Mouse (Mus musculus) gastrocnemius, postnatal 36 days (tissue): ENCODE measurements around the gene Pla2g2c. TPM values are rescaled to one million over a fixed set of nuclear protein-coding genes. Genes with fewer than 3 reads are reported as not detected.

Experiments
- DNase-seq, 2 experiments: peaks; one replicate each; pipeline ENCODE4 v3.0.0; 2022
- intact Hi-C: fragments of 180-260 bp; cut with DNase I; formaldehyde crosslinking; loops from one replicate; pipeline ENCODE4 v1.15.1; 2025
- long read RNA-seq, 2 experiments: library from polyadenylated mRNA; stranded (forward); transcript quantifications; one replicate each; pipeline ENCODE4 v2.0.0; 2021
- total RNA-seq, 2 experiments: library from RNA; stranded (reverse); gene quantifications; 2 replicates each; pipeline ENCODE4 v1.2.3; 2021

Gene Pla2g2c
- total RNA-seq = not detected
- long read RNA-seq, experiment 1 = 0 reads
- long read RNA-seq, experiment 2, partial matches to known transcripts = 0 of 1 reads
- long read RNA-seq, experiment 2, other reads (novel, unspliced or antisense) = 0 of 1 reads

DNA sequence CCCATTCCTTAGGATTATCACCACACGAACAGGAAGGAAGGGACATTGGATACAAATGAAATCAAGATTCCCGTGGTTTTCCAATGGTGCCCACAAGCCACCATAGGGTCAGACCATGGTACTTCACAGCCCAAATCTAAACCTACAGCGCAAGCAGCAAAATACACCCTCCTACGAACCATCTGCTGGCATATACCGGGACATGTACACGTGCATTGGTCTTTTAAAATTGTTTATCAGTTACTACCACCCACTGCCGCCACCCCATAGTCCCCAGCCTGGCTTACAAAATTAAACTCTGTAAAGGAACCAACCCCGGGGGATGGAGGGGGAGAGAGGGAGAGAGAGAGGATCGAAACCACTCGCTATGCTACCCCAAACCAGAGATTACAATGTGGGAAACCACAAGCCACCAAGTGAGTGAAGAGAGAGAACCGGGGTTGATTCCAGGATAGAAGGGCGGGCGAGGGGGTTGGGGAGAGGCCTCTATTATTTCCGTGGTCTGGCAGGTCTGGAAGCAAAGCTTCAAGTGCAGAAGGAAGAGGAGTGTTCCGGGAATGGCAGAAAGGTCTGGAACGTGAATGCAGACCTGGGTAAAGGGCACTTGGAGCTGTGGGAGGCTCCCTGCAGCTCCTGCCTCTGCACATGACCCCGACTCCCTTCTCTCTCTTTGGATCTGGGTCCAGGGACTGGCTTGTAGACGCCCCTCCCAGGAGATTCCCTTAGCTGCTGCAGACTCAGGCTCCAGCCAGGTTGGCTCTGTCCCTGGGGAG lies at the start of gene Pla2g2c:
Gene Pla2g2c (plus strand): TSS at position 439 of the 773 bp plus-strand sequence.
- intact Hi-C loops = no loop called here
- DNase-seq = no peak

DNA sequence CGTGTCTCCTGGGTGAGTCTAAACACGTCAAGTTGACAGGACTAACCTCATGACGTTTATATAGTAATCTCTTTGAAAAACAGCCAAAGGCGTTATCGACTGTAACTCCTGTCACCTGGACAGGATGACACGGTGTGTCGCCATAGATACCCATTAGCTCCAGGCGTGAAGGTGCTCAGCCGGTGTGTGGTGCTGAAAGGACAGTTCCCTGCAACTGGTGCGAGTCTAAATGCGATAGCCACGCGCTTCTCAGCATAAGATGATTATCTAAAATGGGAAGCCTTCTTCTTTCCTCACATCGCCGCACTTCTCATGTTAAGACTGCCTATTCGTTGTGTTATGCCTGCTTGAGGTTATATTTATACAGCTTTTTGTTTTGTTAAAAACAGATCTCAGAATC lies 48.1 kb upstream of the Pla2g2c start:
- DNase-seq = no peak
- intact Hi-C loops = no loop called here

DNA sequence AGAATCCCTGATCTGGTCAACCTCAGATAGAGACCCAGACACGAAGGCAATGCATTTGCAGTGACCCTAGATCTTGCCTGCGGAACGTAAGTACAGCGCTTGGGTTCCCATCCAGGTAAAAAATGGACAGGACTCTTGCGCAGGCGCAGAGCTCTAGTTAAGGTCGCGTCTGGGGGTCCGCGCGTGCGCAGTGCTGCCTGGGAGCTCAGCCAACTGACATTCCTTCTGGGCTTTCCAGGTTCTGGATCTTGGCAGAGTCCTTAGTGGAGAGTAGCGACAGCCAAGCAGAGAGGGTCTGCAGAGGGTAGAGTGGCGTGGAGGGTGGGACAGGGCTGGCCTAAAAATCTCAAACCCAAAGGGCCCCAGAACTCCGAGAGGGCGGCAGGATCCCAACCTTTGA lies 47.0 kb upstream of the Pla2g2c start:
- intact Hi-C loops = no loop called here
- DNase-seq = no peak

- DNase-seq = no peak
- intact Hi-C loops = no loop called here
These were observed 44.5 kb upstream of the Pla2g2c start for GRCm38 (mm10) chr4:138680124-138680523.

DNA sequence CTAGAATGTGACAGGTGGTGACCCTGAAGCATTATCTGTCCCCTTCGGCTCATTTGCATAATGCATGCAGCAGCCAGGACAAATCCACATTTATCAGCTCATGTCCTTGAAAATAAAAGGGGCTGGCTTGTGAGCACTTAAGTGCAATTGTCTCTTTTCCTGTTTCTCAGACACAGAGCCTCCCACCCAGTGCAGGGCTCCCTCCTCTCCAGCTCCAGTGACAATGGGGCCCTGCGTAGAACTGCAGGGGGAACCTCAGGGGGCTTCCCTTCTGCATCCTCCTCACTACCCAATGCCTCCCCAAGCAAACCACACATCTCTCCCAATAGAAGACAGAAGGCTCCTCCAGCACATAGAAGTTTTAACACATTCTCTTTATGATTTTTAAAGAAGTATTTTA lies 41.8 kb upstream of the Pla2g2c start:
- no peak for DNase-seq
- intact Hi-C loops = no loop called here

DNA sequence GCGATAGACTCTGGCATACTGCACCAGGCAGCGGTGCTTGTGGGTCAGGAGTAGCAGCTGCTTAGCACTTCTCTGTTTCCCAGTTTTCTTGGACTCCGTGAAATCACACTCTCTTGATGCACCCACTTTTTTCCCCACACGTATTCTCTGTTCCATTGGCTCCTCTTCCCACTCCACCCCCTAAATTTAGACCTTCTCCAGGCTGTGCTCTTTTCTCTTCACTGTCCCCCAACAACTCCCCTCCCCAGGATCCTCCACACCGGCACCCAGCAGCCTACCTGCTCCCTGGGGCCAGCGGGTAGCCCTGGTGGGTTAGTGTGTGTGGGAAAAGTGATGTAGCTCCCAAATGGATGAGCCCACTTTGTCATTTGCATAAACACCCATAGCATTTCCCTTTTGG lies 38.8 kb upstream of the Pla2g2c start:
- intact Hi-C loops = no loop called here
- no peak for DNase-seq

GRCm38 (mm10) chr4:138689094-138689512 lies 35.5 kb upstream of the Pla2g2c start:
- intact Hi-C loops = no loop called here
- no peak for DNase-seq

DNA sequence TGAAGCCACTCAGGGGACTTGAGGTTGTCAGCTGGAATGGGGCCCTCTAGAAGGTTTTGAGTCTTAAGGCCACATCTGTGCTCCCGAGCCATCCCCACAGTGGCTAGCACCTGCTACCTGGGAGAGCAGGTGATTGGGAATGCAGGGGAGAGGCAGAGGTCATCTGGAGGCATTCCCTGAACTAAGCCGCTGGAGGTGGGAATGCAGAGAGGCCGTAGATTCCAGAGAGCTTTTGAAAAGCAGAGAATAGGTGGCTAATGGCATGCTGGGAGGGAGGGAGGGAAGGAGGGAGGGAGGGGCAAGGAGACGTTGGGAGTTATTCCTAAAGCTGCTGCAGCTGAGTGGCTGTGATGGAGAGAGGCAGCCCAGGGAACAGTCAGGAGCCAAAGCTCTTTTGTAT lies 34.0 kb upstream of the Pla2g2c start:
- intact Hi-C loops = no loop called here
- DNase-seq = no peak

GRCm38 (mm10) chr4:138691443-138692181 lies 33.0 kb upstream of the Pla2g2c start:
- intact Hi-C loops = no loop called here

DNA sequence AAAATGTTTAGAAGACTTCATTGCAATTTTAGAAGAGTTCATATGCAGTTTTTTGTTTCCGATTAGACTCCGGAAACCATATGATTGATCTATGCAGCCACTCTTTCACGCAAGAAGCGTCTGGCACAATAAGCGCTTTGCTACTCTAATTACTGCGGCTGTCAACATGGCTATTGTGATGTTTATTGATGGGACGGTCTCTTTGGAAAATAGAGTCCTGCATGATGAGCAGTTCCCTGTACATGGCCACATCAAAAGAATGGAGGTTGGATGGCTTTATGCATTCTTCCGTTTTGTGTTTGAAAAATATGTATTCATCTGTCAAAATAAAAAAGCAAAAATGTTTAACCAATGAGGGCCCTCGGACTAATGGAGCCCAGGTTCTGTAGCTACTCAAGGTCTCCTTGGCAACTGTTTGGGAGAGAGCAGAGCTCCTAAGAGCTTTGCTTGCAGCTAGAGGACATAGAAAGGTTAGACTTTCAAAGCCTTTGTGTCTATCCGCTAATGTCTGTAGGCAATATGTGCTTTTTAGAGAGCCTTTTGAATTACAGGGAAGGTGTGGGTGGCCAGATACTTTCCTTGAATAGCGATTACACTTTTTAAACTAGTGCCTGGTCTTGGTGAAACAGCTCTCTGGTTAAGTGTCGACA lies 31.4 kb upstream of the Pla2g2c start:
- DNase-seq = no peak
- intact Hi-C loops = no loop called here

More at GRCm38 (mm10) chr4:138691443-138692181, 33.0 kb upstream of the Pla2g2c start:
- no peak for DNase-seq

DNA sequence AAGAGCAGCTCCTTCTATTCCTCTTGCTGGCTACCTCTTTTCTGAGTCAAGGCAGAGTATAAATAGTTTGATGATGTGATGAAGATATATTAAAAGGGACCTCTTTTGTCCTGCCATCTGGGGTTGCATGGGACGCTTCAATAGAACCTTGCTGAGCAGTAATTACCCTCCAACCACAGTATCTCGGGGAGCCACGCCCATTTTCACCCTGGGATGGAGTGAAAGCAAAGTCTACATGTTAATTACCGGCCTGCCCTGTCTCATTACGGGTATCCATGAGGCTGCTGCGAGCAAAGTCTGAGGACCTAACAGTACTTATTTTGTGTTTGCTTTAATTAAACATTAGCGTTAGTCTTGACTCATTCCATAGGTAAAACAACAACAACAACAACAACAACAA lies 27.9 kb upstream of the Pla2g2c start:
- no peak for DNase-seq
- intact Hi-C loops = no loop called here

DNA sequence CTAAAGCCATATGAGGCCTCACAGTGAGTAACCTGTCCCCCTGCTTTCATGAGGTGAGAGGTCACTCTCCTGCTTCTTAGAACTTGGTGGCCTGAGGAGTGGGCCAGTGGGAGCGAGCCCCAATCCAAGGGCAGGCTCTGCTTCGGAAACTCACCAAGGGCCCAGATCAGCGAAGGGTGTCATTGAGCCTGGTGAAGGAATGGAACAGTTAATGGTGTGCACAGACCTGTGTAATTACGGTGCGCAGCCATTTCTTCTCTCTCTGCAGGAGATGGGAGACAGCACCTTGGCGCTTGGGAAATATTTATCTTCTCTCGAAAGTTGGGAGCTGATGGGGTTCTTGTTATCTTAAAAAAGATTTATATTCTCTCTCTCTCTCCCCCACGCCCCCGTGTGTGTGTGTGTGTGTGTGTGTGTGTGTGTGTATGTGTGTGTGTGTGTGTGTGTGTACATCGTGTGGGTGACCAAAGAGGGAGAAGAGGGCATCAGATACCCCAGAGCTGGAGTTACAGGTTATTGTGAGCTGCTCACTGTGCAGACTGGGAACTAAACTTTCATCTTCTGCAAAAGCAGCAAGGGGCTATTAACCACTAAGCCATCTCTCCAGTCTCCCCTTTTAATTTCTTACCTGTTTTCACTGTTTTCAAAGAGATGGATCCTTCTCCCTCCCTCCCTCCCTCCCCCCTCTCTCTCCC lies 27.3 kb upstream of the Pla2g2c start:
- DNase-seq = no peak
- intact Hi-C loops = no loop called here

DNA sequence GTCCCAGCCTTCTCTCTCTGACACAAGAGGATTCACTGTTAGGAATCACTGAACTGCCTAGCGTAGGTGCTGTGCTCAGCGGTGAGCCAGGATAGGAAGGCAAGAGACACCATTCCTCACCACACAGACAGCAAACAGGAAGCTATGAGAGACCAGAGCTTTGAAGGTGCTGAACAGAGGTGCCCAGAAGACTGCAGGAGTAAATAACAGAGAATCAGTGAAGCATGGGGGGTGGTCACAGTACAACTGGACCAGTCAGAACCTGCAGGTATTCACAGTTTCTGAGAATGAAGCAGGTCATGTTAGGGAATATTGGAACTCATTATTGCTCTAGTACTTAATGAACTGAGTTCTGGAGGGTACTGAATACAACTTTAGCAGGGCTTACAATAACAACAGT lies 26.3 kb upstream of the Pla2g2c start:
- intact Hi-C loops = no loop called here

DNA sequence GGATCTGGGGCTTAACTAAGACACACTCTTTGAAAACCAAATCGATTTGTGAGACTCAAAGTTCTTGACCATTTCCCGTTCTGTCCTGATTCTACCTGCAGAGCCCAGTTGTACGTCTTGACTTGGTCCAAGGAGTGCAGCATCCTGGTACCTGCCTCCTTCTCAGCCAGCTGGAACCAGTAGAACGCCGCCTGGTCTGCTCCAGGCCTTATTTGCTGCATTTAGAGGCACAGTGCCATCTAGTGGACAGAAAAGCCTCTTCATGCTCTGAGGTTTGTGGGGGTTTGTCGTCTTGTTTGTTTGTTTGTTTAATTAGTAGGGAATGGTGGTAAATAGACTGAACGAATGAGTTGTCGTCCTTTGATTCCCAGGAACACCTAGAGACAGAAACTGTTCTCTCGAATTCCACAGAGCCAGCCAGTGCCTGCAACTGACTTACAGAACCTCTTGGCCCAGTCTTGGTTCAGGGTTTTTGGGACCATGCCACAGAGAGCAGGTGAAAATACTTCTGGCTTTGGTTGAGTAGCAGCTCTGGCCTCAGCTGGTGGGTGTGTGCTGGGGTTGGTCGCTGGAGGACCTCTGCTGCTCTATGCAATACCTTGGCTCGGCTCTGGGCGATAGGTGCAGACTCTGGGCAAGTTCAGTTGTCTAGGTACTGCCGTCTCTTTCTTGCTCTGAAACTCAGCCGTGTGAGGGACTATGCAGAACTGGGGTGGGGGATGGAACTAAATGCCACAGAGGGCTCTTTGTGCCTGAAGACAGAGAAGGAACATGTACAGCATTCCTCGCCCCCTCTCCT lies 24.2 kb upstream of the Pla2g2c start:
- intact Hi-C loops = loop anchor here (1.0 to 5.0 kb wide), 2 partner anchors 138 to 251 kb away; no protein-coding TSS in a partner anchor
- no peak for DNase-seq

More for the DNA sequence above, 26.3 kb upstream of the Pla2g2c start:
- DNase-seq = no peak

DNA sequence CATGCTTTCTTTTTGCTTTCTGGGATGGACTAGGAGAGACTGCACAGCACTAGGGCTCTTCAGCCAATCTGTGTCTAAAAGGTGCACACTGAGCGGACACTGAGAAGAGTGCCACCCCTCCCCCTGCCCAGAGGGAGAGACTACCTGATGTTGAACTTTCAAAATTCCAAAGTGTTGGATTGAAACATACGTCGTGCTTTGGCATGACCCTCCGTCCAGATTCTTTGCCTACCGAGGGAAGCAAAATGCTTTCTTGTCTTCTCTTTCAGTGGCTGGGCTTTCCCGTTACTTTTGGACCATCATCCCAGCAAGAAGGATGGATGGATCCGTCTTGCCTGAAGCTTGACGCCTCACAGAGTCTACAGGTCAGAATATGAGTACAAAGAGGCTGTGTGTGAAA lies 23.5 kb upstream of the Pla2g2c start:
- intact Hi-C loops = loop anchor here (5.0 kb wide), 1 partner anchor 139 kb away; no protein-coding TSS in a partner anchor
- DNase-seq = no peak

- intact Hi-C loops = loop anchor here (5.0 kb wide), 1 partner anchor 140 kb away; no protein-coding TSS in a partner anchor
- no peak for DNase-seq
These were observed 22.6 kb upstream of the Pla2g2c start for GRCm38 (mm10) chr4:138702031-138702430.

GRCm38 (mm10) chr4:138702528-138702927 lies 22.1 kb upstream of the Pla2g2c start:
- intact Hi-C loops = loop anchor here (5.0 kb wide), 1 partner anchor 140 kb away; no protein-coding TSS in a partner anchor
- no peak for DNase-seq

GRCm38 (mm10) chr4:138703591-138703990 lies 21.0 kb upstream of the Pla2g2c start:
- intact Hi-C loops = loop anchor here (5.0 kb wide), 1 partner anchor 141 kb away; no protein-coding TSS in a partner anchor
- no peak for DNase-seq

GRCm38 (mm10) chr4:138704169-138704568 lies 20.4 kb upstream of the Pla2g2c start:
- no peak for DNase-seq
- intact Hi-C loops = loop anchor here (5.0 kb wide), 1 partner anchor 142 kb away; no protein-coding TSS in a partner anchor
